Mouse (Mus musculus) E14TG2a.4 (cell line): ENCODE measurements at regions not wholly inside any gene's neighbourhood (a gene's known extent, or its start where the extent isn't known, plus 50 kb on each side); places are given as distances from the start of the nearest gene placed in this dataset.

Experiments
- CTCF ChIP-seq: conservative IDR thresholded peaks from 2 replicates; pipeline ENCODE4 v1.5.1; 2014; ENCODE audit warnings: low read length
- NANOG ChIP-seq: IDR thresholded peaks from 2 replicates; pipeline ENCODE4 v1.6.1; 2014; ENCODE audit warnings: borderline replicate concordance, low read length, mixed read lengths

DNA sequence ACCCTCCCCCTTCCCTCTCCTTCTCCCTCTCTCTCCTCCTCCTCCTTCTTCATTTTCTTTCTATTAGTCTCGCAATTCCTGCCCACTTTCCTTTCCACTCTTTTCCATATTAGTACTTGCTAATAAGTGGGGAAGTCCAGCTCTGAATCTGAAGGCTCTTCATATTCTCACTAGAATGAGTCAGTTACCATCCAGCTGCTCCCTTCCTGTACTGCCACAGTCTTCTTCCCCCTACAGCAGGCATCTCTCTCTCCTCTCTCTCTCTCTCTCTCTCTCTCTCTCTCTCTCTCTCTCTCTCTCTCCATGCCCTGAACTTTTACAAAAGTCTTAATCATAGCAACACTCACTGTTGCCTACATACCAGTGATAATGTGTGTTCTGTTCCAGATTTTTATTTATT lies 226.6 kb upstream of the Pter start:
- TF ChIP-seq CTCF (no peak), NANOG (no peak)
